Mouse (Mus musculus): ENCODE results near the gene 4833439L19Rik. TPM values are rescaled to one million over a fixed set of nuclear protein-coding genes. Genes with fewer than 3 reads are reported as not detected.

Gene 4833439L19Rik
- 111 and 117 TPM in 2 replicates for polyA plus RNA-seq (2012; rRNA removed)

GRCm38 (mm10) chr13:54565201-54565581 lies at the start of gene 4833439L19Rik:
Gene 4833439L19Rik (minus strand): TSS chr13:54565435.

GRCm38 (mm10) chr13:54610972-54611754 lies 45.9 kb upstream of the 4833439L19Rik start, which contains the start of gene Cltb:
Gene Cltb (minus strand): TSS chr13:54611344.

GRCm38 (mm10) chr13:54589996-54590951 lies 25.0 kb upstream of the 4833439L19Rik start, which contains the start of the genes Nop16 and Higd2a:
Gene Nop16 (minus strand): TSS chr13:54590090.
Gene Higd2a (plus strand): TSS chr13:54590207.

GRCm38 (mm10) chr13:54574854-54575481 lies 9.7 kb upstream of the 4833439L19Rik start, which contains the start of gene Arl10:
Gene Arl10 (plus strand): TSS chr13:54575015.

GRCm38 (mm10) chr13:54503604-54504521 lies 61.4 kb downstream of the 4833439L19Rik start, which contains the start of gene Simc1:
Gene Simc1 (plus strand): TSS chr13:54503779.

Other genes starting within 250 kb of the 4833439L19Rik start
- 16.3 and 19.6 TPM in 2 replicates for gene Cplx2, start 194.1 kb downstream of the 4833439L19Rik start, polyA plus RNA-seq (2012; rRNA removed)
- gene Thoc3, start 96.6 kb downstream of the 4833439L19Rik start, polyA plus RNA-seq (2012; rRNA removed), result 79.3 and 88.9 TPM in 2 replicates
- 11.6 and 12.0 TPM in 2 replicates for gene Simc1, start 61.7 kb downstream of the 4833439L19Rik start, polyA plus RNA-seq (2012; rRNA removed)
- 38.6 and 40.7 TPM in 2 replicates for gene Arl10, start 9.6 kb upstream of the 4833439L19Rik start, polyA plus RNA-seq (2012; rRNA removed)
- gene Nop16, start 24.7 kb upstream of the 4833439L19Rik start, polyA plus RNA-seq (2012; rRNA removed), result 10.4 and 12.2 TPM in 2 replicates
- 57.0 and 95.4 TPM in 2 replicates for gene Higd2a, start 24.8 kb upstream of the 4833439L19Rik start, polyA plus RNA-seq (2012; rRNA removed)
- 36.0 and 38.9 TPM in 2 replicates for gene Cltb, start 45.9 kb upstream of the 4833439L19Rik start, polyA plus RNA-seq (2012; rRNA removed)
- gene Faf2, start 56.3 kb upstream of the 4833439L19Rik start, polyA plus RNA-seq (2012; rRNA removed), result 21.5 and 24.4 TPM in 2 replicates
- 295 and 422 TPM in 2 replicates for gene Rnf44, start 128.5 kb upstream of the 4833439L19Rik start, polyA plus RNA-seq (2012; rRNA removed)
- gene Cdhr2, start 136.0 kb upstream of the 4833439L19Rik start, polyA plus RNA-seq (2012; rRNA removed), result 0.18 and 0.26 TPM in 2 replicates
- gene Gprin1, start 184.4 kb upstream of the 4833439L19Rik start, polyA plus RNA-seq (2012; rRNA removed), result 0.91 and 1.1 TPM in 2 replicates
- gene Sncb, start 201.2 kb upstream of the 4833439L19Rik start, polyA plus RNA-seq (2012; rRNA removed), result 0.16 TPM in 1 of 2 replicates, not detected in the other
- 19.3 and 22.6 TPM in 2 replicates for gene Eif4e1b, start 218.6 kb upstream of the 4833439L19Rik start, polyA plus RNA-seq (2012; rRNA removed)
- 16.9 and 18.2 TPM in 2 replicates for gene Tspan17, start 223.9 kb upstream of the 4833439L19Rik start, polyA plus RNA-seq (2012; rRNA removed)